Mouse (Mus musculus) midbrain, embryonic 15.5 days (tissue): ENCODE measurements around the gene Elmsan1. TPM values are rescaled to one million over a fixed set of nuclear protein-coding genes. Genes with fewer than 3 reads are reported as not detected.

ENCODE experiments used
- ATAC-seq: fragments of 200-750 bp; cut with Nextera tagmentation; replicated peaks from 2 replicates; pipeline ENCODE4 v1.8.0; 2017; ENCODE audit warnings: moderate TSS enrichment
- H3K27ac ChIP-seq: fragments of 300-500 bp; sonication (generic); 2 replicates; pipeline ENCODE4 v1.5.1; 2015; ENCODE audit warnings: mild to moderate bottlenecking, inconsistent platforms
- H3K27me3 ChIP-seq: fragments of 300-500 bp; sonication (generic); replicated peaks from 2 replicates; pipeline ENCODE4 v1.6.1; 2015; ENCODE audit warnings: inconsistent platforms
- H3K36me3 ChIP-seq: fragments of 300-500 bp; sonication (generic); replicated peaks from 2 replicates; pipeline ENCODE4 v1.6.1; 2015; ENCODE audit warnings: inconsistent platforms
- H3K4me1 ChIP-seq: fragments of 300-500 bp; sonication (generic); 2 replicates; pipeline ENCODE4 v1.6.1; 2015; ENCODE audit warnings: inconsistent platforms
- H3K4me2 ChIP-seq: fragments of 300-500 bp; sonication (generic); 2 replicates; pipeline ENCODE4 v1.6.1; 2015; ENCODE audit warnings: inconsistent platforms, mild to moderate bottlenecking, moderate library complexity
- H3K4me3 ChIP-seq: fragments of 300-500 bp; sonication (generic); 2 replicates; pipeline ENCODE4 v1.5.1; 2015; ENCODE audit warnings: mild to moderate bottlenecking, inconsistent platforms
- H3K9ac ChIP-seq: fragments of 300-500 bp; sonication (generic); 2 replicates; pipeline ENCODE4 v1.6.1; 2015; ENCODE audit warnings: mild to moderate bottlenecking, inconsistent platforms
- H3K9me3 ChIP-seq: fragments of 300-500 bp; sonication (generic); 2 replicates; pipeline ENCODE4 v1.6.1; 2016; ENCODE audit warnings: inconsistent platforms
- WGBS: fragments of 180-500 bp; shearing (Covaris S2); methylation state at CpG from one replicate; pipeline ENCODE4 v1.1.7; 2015; ENCODE audit warnings: mixed read lengths; 5-methylcytosine and 5-hydroxymethylcytosine counted together
- polyA plus RNA-seq: library from polyadenylated mRNA; unstranded; fragments of >200 nt; fragmentation: Nextera tagmentation; extraction: Ambion mirVana; gene quantifications from 2 replicates; pipeline ENCODE4 v1.2.1, GENCODE M21; 2015

The Elmsan1 gene
- polyA plus RNA-seq, 1 experiment from 2014 or later: 4.4 TPM

GRCm38 (mm10) chr12:84148622-84149012, 70.1 kb downstream of the Elmsan1 start:
- Histone ChIP-seq H3K9ac (peak overlapping the region; percentile 77), H3K4me2 (peak overlapping the region; percentile 79), H3K4me3 (peak overlapping the region; percentile 82), H3K4me1 (peaks cover 27% of the 10 kb centered on the region), H3K36me3 (no peaks in the 10 kb centered on the region), H3K9me3 (no peaks in the 10 kb centered on the region), H3K27me3 (no peaks in the 10 kb centered on the region), H3K27ac (peak overlapping the region; percentile 88)
- peak; percentile 46 for ATAC-seq
- 3% methylated on average over 10 of the region's 10 CpGs for WGBS

- peak; percentile 96 for ATAC-seq
- no peaks in the 10 kb centered on the region for H3K36me3 ChIP-seq
- peak within 1 kb of the TSS; percentile 82 for H3K4me3 ChIP-seq
- H3K27ac ChIP-seq: peak within 1 kb of the TSS; percentile 88
- H3K27me3 ChIP-seq: no peaks in the 10 kb centered on the region
- 1% methylated on average over 50 of the region's 50 CpGs for WGBS
- H3K4me2 ChIP-seq: peak within 1 kb of the TSS; percentile 79
- H3K4me1 ChIP-seq: peaks cover 27% of the 10 kb centered on the region
- peak within 1 kb of the TSS; percentile 77 for H3K9ac ChIP-seq
- H3K9me3 ChIP-seq: no peaks in the 10 kb centered on the region
Measured at GRCm38 (mm10) chr12:84147954-84148621, 70.6 kb downstream of the Elmsan1 start, which contains the start of gene Pnma1. Gene Pnma1, minus strand, starts transcription at chr12:84148489.

- H3K9ac ChIP-seq: no peak overlapping the region
- H3K4me2 ChIP-seq: no peak overlapping the region
- WGBS: 60% methylated on average over 14 of the region's 14 CpGs
- H3K27me3 ChIP-seq: no peaks in the 10 kb centered on the region
- no peak overlapping the region for H3K4me3 ChIP-seq
- H3K9me3 ChIP-seq: no peaks in the 10 kb centered on the region
- ATAC-seq: no peak
- no peak overlapping the region for H3K27ac ChIP-seq
- H3K36me3 ChIP-seq: 0 out of 2 replicates have a peak, but pooled peaks cover 4% of the 10 kb centered on the region
- H3K4me1 ChIP-seq: peaks cover 7% of the 10 kb centered on the region; the same call in 1 of the 2 replicates
Measured at GRCm38 (mm10) chr12:84142281-84143050, 76.2 kb downstream of the Elmsan1 start.

- 89% methylated on average over 4 of the region's 4 CpGs for WGBS
- Histone ChIP-seq H3K4me2 (no peak overlapping the region), H3K4me1 (no peaks in the 10 kb centered on the region), H3K9ac (no peak overlapping the region), H3K27me3 (no peaks in the 10 kb centered on the region), H3K4me3 (no peak overlapping the region), H3K9me3 (no peaks in the 10 kb centered on the region), H3K36me3 (peaks cover 9% of the 10 kb centered on the region; the same call in 1 of the 2 replicates), H3K27ac (no peak overlapping the region)
- no peak for ATAC-seq
Measured at GRCm38 (mm10) chr12:84141271-84141670, 77.4 kb downstream of the Elmsan1 start.

GRCm38 (mm10) chr12:84140135-84140534, 78.5 kb downstream of the Elmsan1 start:
- 78% methylated on average over 4 of the region's 4 CpGs for WGBS
- Histone ChIP-seq H3K4me3 (no peak overlapping the region), H3K9ac (no peak overlapping the region)

GRCm38 (mm10) chr12:84137131-84137530, 81.5 kb downstream of the Elmsan1 start:
- ATAC-seq: no peak
- 96% methylated on average over 7 of the region's 7 CpGs for WGBS
- peaks cover 17% of the 10 kb centered on the region for H3K36me3 ChIP-seq

More at GRCm38 (mm10) chr12:84140135-84140534, 78.5 kb downstream of the Elmsan1 start:
- Histone ChIP-seq H3K4me2 (no peak overlapping the region), H3K27me3 (no peaks in the 10 kb centered on the region), H3K27ac (no peak overlapping the region), H3K9me3 (no peaks in the 10 kb centered on the region), H3K4me1 (no peaks in the 10 kb centered on the region), H3K36me3 (peaks cover 14% of the 10 kb centered on the region)
- no peak for ATAC-seq

GRCm38 (mm10) chr12:84132265-84132664, 86.4 kb downstream of the Elmsan1 start:
- WGBS: 47% methylated on average over 3 of the region's 3 CpGs
- no peak overlapping the region for H3K9ac ChIP-seq

More at GRCm38 (mm10) chr12:84137131-84137530, 81.5 kb downstream of the Elmsan1 start:
- Histone ChIP-seq H3K27ac (no peak overlapping the region), H3K27me3 (no peaks in the 10 kb centered on the region), H3K4me2 (no peak overlapping the region), H3K4me3 (no peak overlapping the region), H3K4me1 (no peaks in the 10 kb centered on the region), H3K9me3 (no peaks in the 10 kb centered on the region), H3K9ac (no peak overlapping the region)

GRCm38 (mm10) chr12:84129931-84130330, 88.8 kb downstream of the Elmsan1 start:
- Histone ChIP-seq H3K9ac (no peak overlapping the region), H3K36me3 (peaks cover 28% of the 10 kb centered on the region; the same call in 1 of the 2 replicates), H3K4me1 (no peaks in the 10 kb centered on the region), H3K27ac (no peak overlapping the region), H3K4me3 (no peak overlapping the region), H3K27me3 (no peaks in the 10 kb centered on the region), H3K4me2 (no peak overlapping the region), H3K9me3 (no peaks in the 10 kb centered on the region)
- WGBS: 98% methylated on average over 8 of the region's 8 CpGs
- no peak for ATAC-seq

More at GRCm38 (mm10) chr12:84132265-84132664, 86.4 kb downstream of the Elmsan1 start:
- Histone ChIP-seq H3K4me2 (no peak overlapping the region), H3K27ac (no peak overlapping the region), H3K4me3 (no peak overlapping the region), H3K27me3 (no peaks in the 10 kb centered on the region), H3K4me1 (no peaks in the 10 kb centered on the region), H3K36me3 (peaks cover 35% of the 10 kb centered on the region), H3K9me3 (no peaks in the 10 kb centered on the region)
- ATAC-seq: no peak

GRCm38 (mm10) chr12:84128576-84128975, 90.1 kb downstream of the Elmsan1 start:
- H3K4me2 ChIP-seq: no peak overlapping the region
- peaks cover 29% of the 10 kb centered on the region; the same call in 1 of the 2 replicates for H3K36me3 ChIP-seq
- ATAC-seq: no peak
- no peaks in the 10 kb centered on the region for H3K9me3 ChIP-seq
- WGBS: 90% methylated on average over 6 of the region's 6 CpGs
- no peaks in the 10 kb centered on the region for H3K4me1 ChIP-seq
- no peak overlapping the region for H3K27ac ChIP-seq
- H3K27me3 ChIP-seq: no peaks in the 10 kb centered on the region
- H3K9ac ChIP-seq: no peak overlapping the region
- no peak overlapping the region for H3K4me3 ChIP-seq

GRCm38 (mm10) chr12:84126899-84127298, 91.8 kb downstream of the Elmsan1 start:
- Histone ChIP-seq H3K27ac (no peak overlapping the region), H3K9ac (no peak overlapping the region), H3K4me3 (no peak overlapping the region), H3K4me1 (no peaks in the 10 kb centered on the region), H3K36me3 (peaks cover 23% of the 10 kb centered on the region; the same call in 1 of the 2 replicates), H3K27me3 (no peaks in the 10 kb centered on the region), H3K4me2 (no peak overlapping the region), H3K9me3 (no peaks in the 10 kb centered on the region)
- WGBS: 82% methylated on average over 2 of the region's 2 CpGs
- no peak for ATAC-seq

GRCm38 (mm10) chr12:84125892-84126291, 92.8 kb downstream of the Elmsan1 start:
- WGBS: 81% methylated on average over 12 of the region's 12 CpGs

GRCm38 (mm10) chr12:84119584-84119983, 99.1 kb downstream of the Elmsan1 start:
- 92% methylated on average over 5 of the region's 5 CpGs for WGBS
- Histone ChIP-seq H3K4me1 (peaks cover 9% of the 10 kb centered on the region), H3K27me3 (no peaks in the 10 kb centered on the region), H3K9me3 (no peaks in the 10 kb centered on the region), H3K4me3 (no peak overlapping the region), H3K4me2 (no peak overlapping the region), H3K9ac (no peak overlapping the region), H3K36me3 (no peaks in the 10 kb centered on the region), H3K27ac (no peak overlapping the region)
- no peak for ATAC-seq

More at GRCm38 (mm10) chr12:84125892-84126291, 92.8 kb downstream of the Elmsan1 start:
- no peak overlapping the region for H3K9ac ChIP-seq
- peaks cover 18% of the 10 kb centered on the region; the same call in 1 of the 2 replicates for H3K36me3 ChIP-seq
- H3K9me3 ChIP-seq: no peaks in the 10 kb centered on the region
- no peak overlapping the region for H3K4me2 ChIP-seq
- no peaks in the 10 kb centered on the region for H3K27me3 ChIP-seq
- no peak overlapping the region for H3K27ac ChIP-seq
- no peak overlapping the region for H3K4me3 ChIP-seq
- no peak for ATAC-seq
- no peaks in the 10 kb centered on the region for H3K4me1 ChIP-seq
